Mouse (Mus musculus): ENCODE results near the gene Wdr54.
A peak's percentile ranks its signal among the peaks of the same experiment; 100 is the strongest.

Gene Wdr54

GRCm38 (mm10) chr6:83155552-83156238 is 502 bp downstream of the Wdr54 start:
- DNase-seq = peak; percentile 93

GRCm38 (mm10) chr6:83153485-83153884 is 2.7 kb downstream of the Wdr54 start:
- DNase-seq = peak; percentile 85

GRCm38 (mm10) chr6:83153038-83153437 is 3.2 kb downstream of the Wdr54 start:
- DNase-seq = peak; percentile 80

DNA sequence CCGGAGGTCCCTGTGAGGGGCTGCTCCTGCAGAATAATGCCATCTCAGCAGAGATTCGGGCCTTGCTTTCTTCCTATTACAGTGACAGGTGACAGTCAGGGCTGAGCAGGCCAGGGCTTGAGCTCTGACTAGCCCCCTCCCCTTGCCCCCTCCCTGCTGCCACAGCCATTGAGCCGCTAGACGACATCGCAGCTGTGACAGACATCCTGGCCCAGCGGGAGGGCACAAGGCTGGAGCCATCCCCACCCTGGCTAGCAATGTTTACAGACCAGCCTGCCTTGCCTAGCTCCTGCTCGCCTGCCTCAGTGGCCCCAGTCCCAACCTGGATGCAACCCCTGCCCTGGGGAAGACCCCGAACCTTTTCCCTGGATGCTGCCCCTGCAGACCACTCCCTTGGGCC is 4.5 kb downstream of the Wdr54 start:
- DNase-seq = peak; percentile 90

DNA sequence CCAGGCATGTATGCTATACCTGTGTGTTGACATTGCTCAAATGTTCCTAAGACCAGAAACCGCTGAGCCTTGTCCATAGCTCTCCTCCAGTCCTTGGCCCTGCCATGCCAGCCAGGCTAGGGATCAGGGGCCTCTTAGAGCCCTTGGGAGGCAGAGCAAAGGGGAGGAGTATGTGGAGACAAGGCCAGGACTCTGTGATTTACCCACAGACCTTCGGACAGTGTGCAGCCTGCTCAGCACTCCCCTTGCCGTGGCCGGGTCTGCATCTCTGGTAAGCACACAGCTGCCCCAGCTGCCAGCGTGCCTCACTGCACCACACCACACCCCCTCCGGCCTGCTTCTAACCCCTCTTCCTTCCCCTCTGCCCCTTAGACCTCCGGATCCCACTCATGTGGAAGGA is 8.9 kb downstream of the Wdr54 start:
- peak; percentile 87 for DNase-seq

DNA sequence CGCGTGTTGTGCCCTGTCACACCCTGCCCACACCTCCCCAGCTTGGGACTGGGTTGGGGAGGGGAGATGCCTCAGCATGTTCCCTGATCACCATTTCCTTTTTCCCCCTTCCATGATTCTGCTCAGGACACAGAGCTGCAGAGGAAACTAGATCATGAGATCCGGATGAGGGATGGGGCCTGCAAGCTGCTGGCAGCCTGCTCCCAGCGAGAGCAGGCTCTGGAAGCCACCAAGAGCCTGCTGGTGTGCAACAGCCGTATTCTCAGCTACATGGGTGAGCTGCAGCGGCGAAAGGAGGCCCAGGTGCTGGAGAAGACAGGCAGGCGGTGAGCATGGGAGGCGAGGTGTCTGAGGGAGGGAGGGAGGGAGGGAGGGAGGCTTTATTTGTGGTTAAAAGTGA is 10.4 kb downstream of the Wdr54 start:
- peak; percentile 89 for DNase-seq

DNA sequence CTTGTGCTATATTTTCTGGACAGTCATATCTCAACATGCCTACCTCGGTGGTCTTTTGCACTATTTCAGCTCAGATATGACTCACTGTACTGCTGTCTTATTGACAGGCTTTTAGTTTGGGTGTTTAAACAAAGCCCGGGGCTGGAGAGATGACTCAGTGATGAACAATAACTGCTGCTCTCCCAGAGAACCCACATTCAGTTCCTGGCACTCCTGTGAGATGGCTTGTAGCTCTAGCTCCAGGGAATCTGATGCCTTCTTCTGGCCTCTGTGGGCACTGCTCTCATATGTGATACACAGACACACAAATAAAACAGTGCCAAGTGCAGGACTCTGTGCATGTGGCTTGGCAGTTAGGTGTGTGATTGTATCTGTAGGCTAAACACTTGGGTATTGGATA is 11.0 kb downstream of the Wdr54 start:
- peak; percentile 77 for DNase-seq

GRCm38 (mm10) chr6:83142886-83143285 is 13.3 kb downstream of the Wdr54 start:
- DNase-seq = peak; percentile 90

DNA sequence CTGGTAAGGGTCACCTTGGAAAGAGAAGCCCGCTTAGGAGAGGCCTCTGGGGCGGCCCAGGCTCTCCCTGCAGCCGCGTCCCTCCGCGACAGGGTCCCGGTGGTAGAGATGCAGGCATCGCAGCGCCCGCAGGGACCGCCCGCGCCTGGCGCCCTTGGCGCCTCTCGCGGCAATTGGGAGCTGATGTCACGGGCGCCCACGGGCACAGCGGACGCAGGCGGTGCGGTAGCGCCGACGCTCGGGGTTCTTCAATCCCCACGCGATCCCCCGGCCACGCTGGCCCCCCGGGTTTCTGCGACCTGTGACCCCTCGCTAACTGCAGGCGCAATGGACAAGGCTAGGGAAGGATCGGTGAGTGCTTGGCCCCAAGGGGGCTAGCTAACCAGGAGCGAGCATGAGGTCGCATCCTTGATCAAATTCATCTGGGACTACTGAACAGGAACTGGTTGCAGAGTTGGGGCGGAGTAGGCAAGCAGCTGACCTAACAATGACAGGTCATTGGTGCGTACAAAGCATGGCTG is 13.9 kb downstream of the Wdr54 start:
- peak; percentile 97 for DNase-seq

DNA sequence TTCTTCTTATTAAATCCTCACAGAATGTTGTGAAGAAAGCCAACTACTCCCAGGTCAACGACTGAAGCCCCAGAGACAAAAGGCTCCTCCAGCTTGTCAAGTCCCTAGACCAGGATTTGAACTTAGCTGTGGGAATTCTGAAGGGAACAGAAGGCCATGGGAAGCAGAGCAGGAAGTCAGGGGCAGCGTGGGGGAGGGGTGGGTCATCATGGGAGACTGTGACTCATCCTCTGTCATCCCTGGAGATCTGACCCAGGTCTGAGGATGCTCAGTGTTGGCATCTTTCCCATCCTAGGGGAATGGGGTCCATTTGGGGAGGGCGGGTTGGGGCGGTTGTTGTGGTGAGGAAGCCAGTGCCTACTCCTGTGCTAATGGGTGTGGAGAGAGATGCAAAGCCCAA is 14.6 kb downstream of the Wdr54 start:
- peak; percentile 94 for DNase-seq

DNA sequence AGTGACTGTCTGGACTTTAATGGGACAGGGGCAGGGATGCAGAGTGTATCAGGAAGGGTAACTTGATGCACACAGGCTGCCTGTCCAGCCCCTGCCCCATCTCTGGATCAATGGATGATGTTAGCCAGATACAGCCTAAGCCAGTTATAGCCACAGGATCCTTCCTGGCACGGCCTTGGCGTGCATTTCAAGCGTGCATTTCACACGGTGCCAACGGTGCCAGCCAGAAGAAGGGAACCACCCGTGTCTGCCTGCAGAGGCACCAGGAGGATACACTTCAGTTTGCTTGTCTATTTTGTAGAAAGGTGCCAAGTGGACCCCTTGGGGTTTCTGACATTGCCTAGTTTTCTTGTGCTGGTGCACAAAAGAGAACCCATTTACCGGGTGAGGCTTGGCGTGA is 16.2 kb downstream of the Wdr54 start:
- peak; percentile 88 for DNase-seq

DNA sequence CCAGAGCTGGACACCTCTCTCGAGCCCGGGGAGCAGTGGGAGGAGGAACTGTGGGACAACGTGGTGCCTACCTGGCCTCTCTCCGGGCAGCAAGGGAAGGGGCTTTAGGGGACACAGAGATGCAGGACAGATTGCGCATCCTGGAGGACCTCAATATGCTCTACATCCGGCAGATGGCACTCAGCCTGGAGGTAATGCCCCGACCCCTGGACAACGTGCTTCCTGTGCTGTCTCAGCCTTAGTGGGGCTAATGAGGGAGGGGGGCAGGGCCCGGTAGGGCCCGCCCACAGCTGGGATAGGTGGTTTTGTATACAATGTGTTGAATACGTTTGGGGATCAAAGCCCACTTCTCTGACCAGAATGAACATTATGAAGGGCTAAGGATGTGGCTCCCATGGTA is 18.1 kb downstream of the Wdr54 start:
- peak; percentile 97 for DNase-seq

- DNase-seq = peak; percentile 99
Observed at GRCm38 (mm10) chr6:83137576-83137950, 18.6 kb downstream of the Wdr54 start.

DNA sequence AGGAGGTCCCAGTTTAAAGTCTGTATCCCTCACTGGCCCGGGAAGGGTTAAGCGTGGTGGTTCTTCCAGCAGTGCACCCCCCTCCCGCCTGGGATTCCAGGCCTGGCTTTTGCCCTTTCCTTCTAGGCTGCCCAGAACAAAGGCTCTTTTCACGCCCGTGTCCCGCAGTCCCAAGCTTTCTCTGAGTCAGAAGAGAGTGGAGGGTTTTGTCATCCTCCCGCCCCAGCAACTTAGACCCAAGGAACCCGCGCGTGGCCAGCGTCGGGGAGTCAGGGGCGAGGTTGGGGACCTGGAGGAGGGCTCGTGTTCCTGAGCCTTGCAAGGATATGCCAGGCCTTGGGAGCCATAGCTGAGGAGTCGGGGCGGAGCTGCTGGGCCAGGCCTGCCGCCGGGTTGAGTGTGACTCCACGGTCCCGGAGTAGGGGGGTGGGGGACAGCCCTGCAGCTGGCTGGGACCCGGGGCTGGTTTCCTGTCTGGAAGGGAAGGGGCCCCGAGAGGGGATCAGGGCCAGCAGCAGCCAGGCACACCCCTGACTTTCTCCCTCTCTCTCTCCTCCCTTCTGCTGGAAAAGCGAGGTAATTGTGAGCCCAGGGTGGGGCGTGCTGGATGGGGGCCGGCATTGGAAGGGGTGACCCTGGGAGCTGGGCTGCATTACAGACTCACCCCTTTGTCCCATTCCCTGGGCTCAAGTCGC is 19.2 kb downstream of the Wdr54 start:
- DNase-seq = peak; percentile 99

DNA sequence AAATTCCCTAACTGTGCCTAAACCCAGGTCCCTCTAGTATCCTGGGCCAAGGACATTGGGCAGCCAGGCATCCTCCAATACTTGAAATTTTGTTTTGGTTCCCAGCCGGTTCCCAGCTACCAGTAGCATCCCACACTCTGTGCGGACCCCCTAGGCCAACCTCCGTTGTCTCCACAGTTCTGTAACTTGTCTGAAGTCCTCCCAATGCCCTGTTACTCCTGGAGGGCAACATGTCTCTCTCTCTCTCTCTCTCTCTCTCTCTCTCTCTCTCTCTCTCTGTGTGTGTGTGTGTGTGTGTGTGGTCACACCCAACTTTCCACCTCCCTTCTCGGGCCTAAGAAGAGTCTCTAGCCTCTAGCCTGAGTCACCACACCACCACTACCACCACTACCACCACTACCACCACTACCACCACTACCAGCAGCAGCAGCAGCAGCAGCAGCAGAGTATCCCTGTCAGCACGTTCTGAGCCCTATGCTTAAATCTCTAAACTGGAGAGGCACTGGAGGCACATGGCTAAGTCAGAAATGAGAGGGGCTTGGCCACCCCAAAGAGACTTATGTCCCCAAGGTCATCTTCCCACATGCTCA is 19.8 kb downstream of the Wdr54 start:
- DNase-seq = no peak

GRCm38 (mm10) chr6:83135571-83136161 is 20.5 kb downstream of the Wdr54 start:
- DNase-seq = peak; percentile 96

- peak; percentile 94 for DNase-seq
Observed at GRCm38 (mm10) chr6:83134951-83135513, 21.2 kb downstream of the Wdr54 start, which contains the start of gene Rtkn. TSS of gene Rtkn (plus strand) at chr6:83135463.

GRCm38 (mm10) chr6:83134226-83134625 is 22.0 kb downstream of the Wdr54 start:
- no peak for DNase-seq

GRCm38 (mm10) chr6:83132176-83132919 is 23.8 kb downstream of the Wdr54 start:
- no peak for DNase-seq

DNA sequence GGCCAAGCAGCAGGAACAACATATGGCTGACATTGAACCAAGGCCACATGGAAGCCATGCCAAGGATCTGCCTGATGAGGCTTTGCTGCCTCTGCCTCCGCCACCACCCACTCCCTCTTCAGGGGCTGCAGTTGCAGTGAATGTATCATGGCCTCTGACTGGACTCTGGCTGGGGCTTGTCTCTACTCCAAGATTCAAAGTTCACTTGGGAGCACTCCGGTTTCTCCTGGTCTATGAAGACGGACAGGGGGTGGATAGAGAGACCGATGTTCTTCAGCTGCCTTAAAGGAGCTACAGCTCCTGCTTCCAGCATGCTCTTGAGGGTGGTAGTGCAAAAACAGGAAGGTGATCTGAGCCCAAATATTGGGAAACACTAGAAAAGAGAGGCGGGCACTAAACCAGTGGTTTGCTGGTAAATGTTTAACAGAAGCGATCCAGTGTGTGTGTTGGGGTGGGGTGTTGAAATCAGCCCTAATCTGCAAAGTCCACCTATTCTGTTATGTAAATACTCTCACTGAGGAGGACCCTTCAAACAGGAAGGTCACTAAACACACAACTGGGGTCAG is 24.6 kb downstream of the Wdr54 start:
- no peak for DNase-seq

- no peak for DNase-seq
Observed at GRCm38 (mm10) chr6:83127419-83127818, 28.8 kb downstream of the Wdr54 start.

DNA sequence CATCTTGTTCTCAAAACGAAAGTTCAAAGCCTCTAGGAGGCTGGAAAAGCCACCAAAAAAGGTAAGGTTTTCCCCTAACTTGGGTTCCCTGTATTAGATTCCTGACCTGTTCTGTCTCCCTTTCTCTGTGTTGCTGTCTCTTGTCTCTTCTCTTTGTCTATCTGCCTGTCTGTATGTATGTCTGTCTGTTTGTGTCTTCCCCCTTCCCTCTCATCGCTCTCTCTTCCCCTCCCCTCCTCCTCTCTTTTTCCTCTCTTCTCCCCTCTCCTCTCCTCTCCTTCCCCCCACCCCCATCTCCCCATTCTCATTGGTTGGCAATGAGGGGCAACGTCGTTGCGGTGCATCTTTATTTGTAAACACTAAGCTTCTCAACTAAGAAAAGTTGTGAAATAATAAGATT is 30.9 kb downstream of the Wdr54 start, which contains the start of gene Ino80b:
Gene Ino80b, minus strand, starts transcription at position 101 of the 400 bp plus-strand sequence.
- no peak for DNase-seq

All from heart, adult 11 months (tissue).